Mouse (Mus musculus): ENCODE data around the gene Ovol3. TPM values are rescaled to one million over a fixed set of nuclear protein-coding genes. Genes with fewer than 3 reads are reported as not detected.

Gene Ovol3
- total RNA-seq, 4 experiments from 2014 or later = not detected

- no peak for DNase-seq (ENCODE audit: low spot score in 2 of 2)
These were observed 41.3 kb downstream of the Ovol3 start for GRCm38 (mm10) chr7:30194101-30194831.

- DNase-seq (ENCODE audit: low spot score in 2 of 2) = peak in 1 of 2 experiments; percentile 58
These were observed 41.9 kb downstream of the Ovol3 start for GRCm38 (mm10) chr7:30193581-30194100.

GRCm38 (mm10) chr7:30193013-30193412, 42.5 kb downstream of the Ovol3 start:
- no peak for DNase-seq (ENCODE audit: low spot score in 2 of 2)

- DNase-seq (ENCODE audit: low spot score in 2 of 2) = no peak
These were observed 43.4 kb downstream of the Ovol3 start for GRCm38 (mm10) chr7:30192088-30192487.

- no peak for DNase-seq (ENCODE audit: low spot score in 2 of 2)
These were observed 46.4 kb downstream of the Ovol3 start for GRCm38 (mm10) chr7:30189116-30189491.

- DNase-seq (ENCODE audit: low spot score in 2 of 2) = no peak
These were observed 47.0 kb downstream of the Ovol3 start for GRCm38 (mm10) chr7:30188344-30189115.

GRCm38 (mm10) chr7:30184641-30185348, 50.7 kb downstream of the Ovol3 start:
- no peak for DNase-seq (ENCODE audit: low spot score in 2 of 2)

GRCm38 (mm10) chr7:30183879-30184289, 51.6 kb downstream of the Ovol3 start, which contains the start of gene Cox7a1:
Gene Cox7a1, plus strand, starts transcription at chr7:30184144.
- no peak for DNase-seq (ENCODE audit: low spot score in 2 of 2)

Other genes starting within 250 kb of the Ovol3 start
- 10 to 100 TPM in 2 of 4 experiments, 1 to 10 TPM in 2; 7.5 to 10.8 (median 9.9) TPM for gene Zfp14, start 184.3 kb downstream of the Ovol3 start, total RNA-seq (2022)
- 1 to 10 TPM; 5.7 to 6.5 (median 5.7) TPM for gene Zfp82, start 162.8 kb downstream of the Ovol3 start, total RNA-seq (2022)
- gene Gm26920, start 145.3 kb downstream of the Ovol3 start, total RNA-seq (2022) = under 1 TPM in 1 of 4 experiments, not detected in 3; 0.58 TPM
- gene Zfp566, start 145.2 kb downstream of the Ovol3 start, total RNA-seq (2022) = 10 to 100 TPM in 2 of 4 experiments, 1 to 10 TPM in 2; 9.3 to 11.2 (median 10.4) TPM
- gene Zfp260, start 140.9 kb downstream of the Ovol3 start, total RNA-seq (2022) = 10 to 100 TPM; 65.7 to 79.1 (median 70.9) TPM
- 10 to 100 TPM; 28.9 to 31.5 (median 30.1) TPM for gene Zfp382, start 113.8 kb downstream of the Ovol3 start, total RNA-seq (2022)
- 10 to 100 TPM; 45.6 to 47.7 (median 46.7) TPM for gene Zfp146, start 66.0 kb downstream of the Ovol3 start, total RNA-seq (2022)
- 1 to 10 TPM; 3.7 to 9.1 (median 5.7) TPM for gene Cox7a1, start 51.6 kb downstream of the Ovol3 start, total RNA-seq (2022)
- 100 to 1,000 TPM; 173 to 205 (median 180) TPM for gene Capns1, start 36.9 kb downstream of the Ovol3 start, total RNA-seq (2022)
- gene Polr2i, start 3.8 kb downstream of the Ovol3 start, total RNA-seq (2022) = 10 to 100 TPM; 56.6 to 66.4 (median 60.7) TPM
- 100 to 1,000 TPM; 119 to 124 (median 122) TPM for gene Tbcb, start 3.5 kb downstream of the Ovol3 start, total RNA-seq (2022)
- under 1 TPM; 0.36 to 0.50 (median 0.38) TPM for gene Thap8, start 44.4 kb upstream of the Ovol3 start, total RNA-seq (2022)
- gene Wdr62, start 44.7 kb upstream of the Ovol3 start, total RNA-seq (2022) = 1 to 10 TPM; 1.4 to 2.9 (median 1.8) TPM
- gene Clip3, start 56.0 kb upstream of the Ovol3 start, total RNA-seq (2022) = 100 to 1,000 TPM; 377 to 471 (median 424) TPM
- gene Alkbh6, start 73.0 kb upstream of the Ovol3 start, total RNA-seq (2022) = 10 to 100 TPM; 60.6 to 74.5 (median 62.8) TPM
- gene Syne4, start 79.1 kb upstream of the Ovol3 start, total RNA-seq (2022) = 10 to 100 TPM in 1 of 4 experiments, 1 to 10 TPM in 3; 7.4 to 10.5 (median 8.8) TPM
- under 1 TPM in 3 of 4 experiments, not detected in 1; 0.34 to 0.87 (median 0.48) TPM for gene E130208F15Rik, start 86.0 kb upstream of the Ovol3 start, total RNA-seq (2022)
- gene Sdhaf1, start 88.2 kb upstream of the Ovol3 start, total RNA-seq (2022) = 10 to 100 TPM in 1 of 4 experiments, 1 to 10 TPM in 3; 8.3 to 10.0 (median 9.0) TPM
- gene Lrfn3, start 127.0 kb upstream of the Ovol3 start, total RNA-seq (2022) = 10 to 100 TPM; 29.0 to 31.8 (median 31.0) TPM
- gene Tyrobp, start 178.0 kb upstream of the Ovol3 start, total RNA-seq (2022) = 100 to 1,000 TPM in 2 of 4 experiments, 10 to 100 TPM in 2; 25.2 to 334 (median 134) TPM
- 1 to 10 TPM in 3 of 4 experiments, not detected in 1; 1.4 to 3.0 (median 2.1) TPM for gene Hcst, start 184.1 kb upstream of the Ovol3 start, total RNA-seq (2022)
- 1 to 10 TPM; 2.2 to 4.5 (median 2.8) TPM for gene Nfkbid, start 186.0 kb upstream of the Ovol3 start, total RNA-seq (2022)
- 1,000 to 10,000 TPM; 1,239 to 1,309 (median 1,269) TPM for gene Aplp1, start 209.8 kb upstream of the Ovol3 start, total RNA-seq (2022)
- gene Kirrel2, start 222.0 kb upstream of the Ovol3 start, total RNA-seq (2022) = 10 to 100 TPM in 1 of 4 experiments, 1 to 10 TPM in 3; 5.5 to 10.2 (median 7.5) TPM
- under 1 TPM; 0.68 to 0.82 (median 0.75) TPM for gene Nphs1, start 222.6 kb upstream of the Ovol3 start, total RNA-seq (2022)

Data from left cerebral cortex, adult 8-10 months (tissue).